Mouse (Mus musculus) spleen, adult 2 months (tissue): ENCODE measurements around the gene 1700008O03Rik.

ENCODE experiments used
- CTCF ChIP-seq: fragments of 200-500 bp; IDR thresholded peaks from 2 replicates; pipeline ENCODE4 v1.5.1; 2011; ENCODE audit warnings: mild to moderate bottlenecking, inconsistent platforms; ENCODE audit not compliant: insufficient read depth, insufficient read length, insufficient replicate concordance; ENCODE audit errors: extremely low read depth
- POLR2A ChIP-seq: fragments of 200-500 bp; IDR thresholded peaks from 2 replicates; pipeline ENCODE4 v1.6.1; 2011; ENCODE audit warnings: low read depth, low read length, inconsistent platforms

DNA sequence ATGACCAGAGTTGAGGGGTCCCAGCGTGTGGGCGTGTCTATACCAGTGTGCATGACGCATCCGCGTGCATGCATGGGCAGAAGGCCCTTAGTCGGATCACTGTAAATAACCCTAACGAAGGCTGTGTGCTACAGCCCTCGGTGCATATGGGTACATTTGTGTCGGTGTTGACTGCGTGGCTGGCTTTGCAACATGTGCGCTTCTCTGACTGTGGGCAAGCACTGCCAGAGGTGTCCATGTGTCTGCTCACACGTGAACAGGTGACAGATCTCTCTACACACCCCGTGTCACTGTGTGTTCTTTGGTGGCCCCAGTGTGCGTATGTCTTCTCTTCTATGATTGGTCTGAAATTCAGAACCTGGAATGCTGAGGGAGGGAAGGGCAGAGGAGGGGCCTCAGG, 51.5 kb downstream of the 1700008O03Rik start:
- TF ChIP-seq CTCF (no peak), POLR2A (no peak)
